Mouse (Mus musculus): ENCODE results near the gene Nin. TPM values are rescaled to one million over a fixed set of nuclear protein-coding genes. Genes with fewer than 3 reads are reported as not detected.

Gene Nin
- polyA plus RNA-seq, 1 experiment from 2014 or later, result 10.0 TPM

GRCm38 (mm10) chr12:70134627-70135235 is 21.2 kb upstream of the Nin start:
- Histone ChIP-seq H3K27ac (ENCODE audit: low read length) (no peak overlapping the region), H3K4me1 (ENCODE audit: control insufficient read depth, insufficient read depth, low read length) (0 out of 2 replicates have a peak, but pooled peaks cover 3% of the 10 kb centered on the region), H3K4me2 (ENCODE audit: low read depth, low read length) (no peak overlapping the region), H3K9ac (ENCODE audit: low read length) (no peak overlapping the region), H3K4me3 (replicated peaks; ENCODE audit: low read length) (no peak overlapping the region), H3K9me3 (replicated peaks; ENCODE audit: control insufficient read depth, low read length) (no peaks in the 10 kb centered on the region), H3K36me3 (ENCODE audit: control insufficient read depth, insufficient read depth, low read length) (no peaks in the 10 kb centered on the region), H3K27me3 (ENCODE audit: control insufficient read depth, insufficient read depth, low read length) (no peaks in the 10 kb centered on the region)
- no peak for ATAC-seq (ENCODE audit: insufficient read depth, low FRiP score)
- 86% methylated on average over 20 of the region's 20 CpGs for WGBS

DNA sequence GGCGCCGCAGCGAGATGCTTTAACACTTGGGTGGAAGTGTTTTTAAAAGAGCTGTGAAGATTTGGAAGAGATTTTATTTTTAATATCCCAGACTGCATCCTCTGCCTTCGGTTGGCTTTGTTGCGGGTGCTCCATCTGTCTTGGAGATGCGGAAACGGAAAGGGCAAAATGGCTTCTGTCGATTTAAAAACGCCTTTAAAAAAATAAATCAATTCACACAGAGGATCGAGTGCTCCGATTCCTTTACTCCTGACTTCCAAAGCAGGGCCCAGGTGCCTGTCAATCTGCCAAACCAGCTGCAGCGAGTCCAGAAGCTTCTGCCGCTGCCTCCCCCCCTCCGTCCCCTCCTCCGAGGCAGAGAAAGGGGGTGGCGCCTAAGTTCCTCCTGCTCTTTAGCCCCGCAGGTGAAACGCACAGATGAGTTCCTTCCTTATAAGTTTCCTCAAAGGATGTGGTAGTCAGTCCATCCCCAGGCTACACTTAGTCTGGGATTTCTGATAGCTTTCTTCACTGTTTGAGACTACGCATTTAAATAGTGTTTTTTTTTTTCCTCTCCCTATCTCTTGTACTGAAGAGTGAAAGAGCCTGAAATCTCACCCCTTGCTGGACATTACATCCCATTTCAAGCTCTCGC is 17.6 kb upstream of the Nin start:
- Histone ChIP-seq H3K4me1 (ENCODE audit: control insufficient read depth, insufficient read depth, low read length) (0 out of 2 replicates have a peak, but pooled peaks cover 3% of the 10 kb centered on the region), H3K27me3 (ENCODE audit: control insufficient read depth, insufficient read depth, low read length) (no peaks in the 10 kb centered on the region), H3K36me3 (ENCODE audit: control insufficient read depth, insufficient read depth, low read length) (no peaks in the 10 kb centered on the region), H3K9me3 (replicated peaks; ENCODE audit: control insufficient read depth, low read length) (no peaks in the 10 kb centered on the region), H3K4me3 (replicated peaks; ENCODE audit: low read length) (peak overlapping the region; percentile 26), H3K9ac (ENCODE audit: low read length) (peak overlapping the region; percentile 9), H3K27ac (ENCODE audit: low read length) (no peak overlapping the region), H3K4me2 (ENCODE audit: low read depth, low read length) (peak overlapping the region; percentile 50)
- 36% methylated on average over 20 of the region's 20 CpGs for WGBS
- no peak for ATAC-seq (ENCODE audit: insufficient read depth, low FRiP score)

DNA sequence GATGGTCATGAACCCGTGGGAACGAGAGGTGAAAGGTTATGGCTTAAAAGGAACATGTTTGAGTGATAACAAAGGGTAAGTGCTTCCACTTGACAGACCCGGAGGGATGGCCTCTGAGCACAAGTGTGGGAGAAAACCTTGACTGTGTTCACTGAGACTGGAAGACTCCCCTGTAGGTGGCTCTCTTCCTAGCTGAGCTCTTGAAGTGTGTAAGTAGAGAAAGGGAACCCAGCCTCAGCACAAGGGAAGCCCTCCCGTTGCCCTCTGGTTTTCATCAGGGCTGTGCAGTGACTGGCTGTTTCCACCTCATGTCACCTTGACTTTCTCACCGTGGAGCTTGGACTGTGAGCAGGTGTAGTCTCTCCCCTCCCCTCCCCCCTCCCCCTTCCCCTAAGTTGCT is 15.6 kb upstream of the Nin start:
- Histone ChIP-seq H3K4me1 (ENCODE audit: control insufficient read depth, insufficient read depth, low read length) (0 out of 2 replicates have a peak, but pooled peaks cover 3% of the 10 kb centered on the region), H3K27ac (ENCODE audit: low read length) (no peak overlapping the region), H3K4me2 (ENCODE audit: low read depth, low read length) (no peak overlapping the region), H3K27me3 (ENCODE audit: control insufficient read depth, insufficient read depth, low read length) (no peaks in the 10 kb centered on the region), H3K4me3 (replicated peaks; ENCODE audit: low read length) (no peak overlapping the region), H3K9ac (ENCODE audit: low read length) (no peak overlapping the region), H3K36me3 (ENCODE audit: control insufficient read depth, insufficient read depth, low read length) (no peaks in the 10 kb centered on the region), H3K9me3 (replicated peaks; ENCODE audit: control insufficient read depth, low read length) (no peaks in the 10 kb centered on the region)
- 48% methylated on average over 5 of the region's 5 CpGs for WGBS
- no peak for ATAC-seq (ENCODE audit: insufficient read depth, low FRiP score)

DNA sequence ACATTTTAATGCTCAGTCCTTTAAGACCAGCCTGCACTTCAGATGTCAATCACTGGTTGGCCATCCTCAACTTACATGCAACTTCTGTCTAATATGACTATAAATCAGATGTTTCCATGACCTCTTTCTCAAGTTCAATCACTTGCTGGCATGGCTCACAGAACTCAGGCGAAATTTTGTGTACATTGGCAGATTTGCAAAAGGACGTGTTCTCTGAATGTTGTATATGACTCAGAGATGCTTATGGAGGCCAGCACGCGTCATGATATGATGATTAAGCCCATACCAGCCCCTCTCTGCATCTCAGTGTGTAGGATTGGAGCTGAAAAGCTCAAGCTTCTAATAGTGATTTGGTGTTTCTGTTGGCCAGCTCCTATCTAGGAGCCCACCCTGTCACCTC is 13.1 kb upstream of the Nin start:
- Histone ChIP-seq H3K36me3 (ENCODE audit: control insufficient read depth, insufficient read depth, low read length) (no peaks in the 10 kb centered on the region), H3K4me1 (ENCODE audit: control insufficient read depth, insufficient read depth, low read length) (0 out of 2 replicates have a peak, but pooled peaks cover 3% of the 10 kb centered on the region), H3K4me2 (ENCODE audit: low read depth, low read length) (no peak overlapping the region), H3K27ac (ENCODE audit: low read length) (no peak overlapping the region), H3K4me3 (replicated peaks; ENCODE audit: low read length) (no peak overlapping the region), H3K27me3 (ENCODE audit: control insufficient read depth, insufficient read depth, low read length) (no peaks in the 10 kb centered on the region), H3K9ac (ENCODE audit: low read length) (no peak overlapping the region), H3K9me3 (replicated peaks; ENCODE audit: control insufficient read depth, low read length) (no peaks in the 10 kb centered on the region)
- 77% methylated on average over 4 of the region's 4 CpGs for WGBS
- no peak for ATAC-seq (ENCODE audit: insufficient read depth, low FRiP score)

GRCm38 (mm10) chr12:70119552-70119951 is 6.0 kb upstream of the Nin start:
- Histone ChIP-seq H3K9me3 (replicated peaks; ENCODE audit: control insufficient read depth, low read length) (no peaks in the 10 kb centered on the region), H3K4me1 (ENCODE audit: control insufficient read depth, insufficient read depth, low read length) (no peaks in the 10 kb centered on the region), H3K4me2 (ENCODE audit: low read depth, low read length) (no peak overlapping the region), H3K9ac (ENCODE audit: low read length) (no peak overlapping the region), H3K27me3 (ENCODE audit: control insufficient read depth, insufficient read depth, low read length) (no peaks in the 10 kb centered on the region), H3K4me3 (replicated peaks; ENCODE audit: low read length) (no peak overlapping the region), H3K36me3 (ENCODE audit: control insufficient read depth, insufficient read depth, low read length) (no peaks in the 10 kb centered on the region), H3K27ac (ENCODE audit: low read length) (no peak overlapping the region)
- 42% methylated on average over 2 of the region's 2 CpGs for WGBS
- no peak for ATAC-seq (ENCODE audit: insufficient read depth, low FRiP score)

DNA sequence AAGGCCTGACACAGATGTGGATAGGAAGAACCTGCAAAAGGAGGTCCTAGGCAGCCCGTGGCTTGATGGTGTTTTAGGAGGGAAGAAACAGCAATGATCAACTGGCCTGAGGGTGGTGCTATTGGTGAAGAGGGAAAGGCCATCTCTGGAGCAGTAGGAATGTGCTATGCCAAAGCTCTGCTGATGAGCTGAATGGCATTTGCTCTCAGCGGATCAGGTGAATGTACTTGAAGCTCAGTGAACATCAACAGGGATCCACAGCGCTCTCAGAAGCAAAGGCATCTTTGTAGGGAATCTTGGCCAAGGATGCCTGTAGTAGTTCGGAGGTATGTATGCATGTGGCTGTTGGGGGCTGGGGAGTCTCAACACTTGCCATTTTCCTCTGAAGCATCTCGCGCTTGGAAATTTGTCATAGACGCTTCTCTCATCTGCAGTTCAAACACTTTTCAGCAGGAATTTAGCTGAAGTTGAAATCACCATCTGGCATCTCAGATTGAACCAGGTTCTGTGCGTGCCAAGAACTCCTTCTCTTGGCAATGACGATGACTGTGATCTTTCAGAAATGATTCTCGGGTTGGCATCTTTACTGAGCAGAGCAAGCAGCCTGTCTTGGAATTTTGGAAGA is 5.3 kb upstream of the Nin start:
- WGBS, result 86% methylated on average over 10 of the region's 10 CpGs
- H3K27ac ChIP-seq (ENCODE audit: low read length), result no peak overlapping the region
- no peak for ATAC-seq (ENCODE audit: insufficient read depth, low FRiP score)
- H3K36me3 ChIP-seq (ENCODE audit: control insufficient read depth, insufficient read depth, low read length), result no peaks in the 10 kb centered on the region
- no peaks in the 10 kb centered on the region for H3K9me3 ChIP-seq (replicated peaks; ENCODE audit: control insufficient read depth, low read length)
- H3K27me3 ChIP-seq (ENCODE audit: control insufficient read depth, insufficient read depth, low read length), result no peaks in the 10 kb centered on the region
- H3K9ac ChIP-seq (ENCODE audit: low read length), result no peak overlapping the region
- no peak overlapping the region for H3K4me3 ChIP-seq (replicated peaks; ENCODE audit: low read length)
- H3K4me1 ChIP-seq (ENCODE audit: control insufficient read depth, insufficient read depth, low read length), result no peaks in the 10 kb centered on the region
- H3K4me2 ChIP-seq (ENCODE audit: low read depth, low read length), result no peak overlapping the region

DNA sequence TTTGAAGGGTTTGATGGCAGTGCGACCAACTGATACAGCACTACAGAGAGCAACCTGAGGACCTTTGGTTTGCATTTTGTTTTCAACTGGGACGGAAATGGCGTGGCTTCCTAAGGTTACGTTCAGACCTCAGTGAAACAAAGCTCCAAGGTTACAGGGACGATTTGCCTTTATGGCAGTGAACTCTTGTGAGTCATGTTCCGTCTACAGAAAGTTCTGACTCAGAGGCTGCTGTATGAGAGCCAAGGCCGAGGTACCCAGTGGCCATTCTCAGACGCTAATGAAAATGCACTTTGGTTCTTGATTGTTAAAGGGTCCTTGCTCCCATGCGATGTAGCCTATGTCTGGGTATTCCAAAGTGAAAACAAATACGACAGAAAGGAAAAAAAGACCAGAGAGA is 3.6 kb upstream of the Nin start:
- ATAC-seq (ENCODE audit: insufficient read depth, low FRiP score), result no peak
- no peaks in the 10 kb centered on the region for H3K27me3 ChIP-seq (ENCODE audit: control insufficient read depth, insufficient read depth, low read length)
- WGBS, result 84% methylated on average over 10 of the region's 10 CpGs
- H3K27ac ChIP-seq (ENCODE audit: low read length), result no peak overlapping the region
- H3K9ac ChIP-seq (ENCODE audit: low read length), result no peak overlapping the region
- peaks cover 2% of the 10 kb centered on the region; the same call in 1 of the 2 replicates for H3K4me1 ChIP-seq (ENCODE audit: control insufficient read depth, insufficient read depth, low read length)
- no peak overlapping the region for H3K4me2 ChIP-seq (ENCODE audit: low read depth, low read length)
- H3K36me3 ChIP-seq (ENCODE audit: control insufficient read depth, insufficient read depth, low read length), result no peaks in the 10 kb centered on the region
- H3K9me3 ChIP-seq (replicated peaks; ENCODE audit: control insufficient read depth, low read length), result no peaks in the 10 kb centered on the region
- H3K4me3 ChIP-seq (replicated peaks; ENCODE audit: low read length), result no peak overlapping the region

- ATAC-seq (ENCODE audit: insufficient read depth, low FRiP score), result no peak
- H3K27ac ChIP-seq (ENCODE audit: low read length), result peak overlapping the region; percentile 90; the same call in 1 of the 2 replicates
- 4% methylated on average over 16 of the region's 16 CpGs for WGBS
- no peaks in the 10 kb centered on the region for H3K9me3 ChIP-seq (replicated peaks; ENCODE audit: control insufficient read depth, low read length)
- no peaks in the 10 kb centered on the region for H3K27me3 ChIP-seq (ENCODE audit: control insufficient read depth, insufficient read depth, low read length)
- H3K9ac ChIP-seq (ENCODE audit: low read length), result peak overlapping the region; percentile 92
- no peaks in the 10 kb centered on the region for H3K36me3 ChIP-seq (ENCODE audit: control insufficient read depth, insufficient read depth, low read length)
- peak overlapping the region; percentile 84 for H3K4me3 ChIP-seq (replicated peaks; ENCODE audit: low read length)
- H3K4me2 ChIP-seq (ENCODE audit: low read depth, low read length), result peak overlapping the region; percentile 96
- peaks cover 16% of the 10 kb centered on the region; the same call in 1 of the 2 replicates for H3K4me1 ChIP-seq (ENCODE audit: control insufficient read depth, insufficient read depth, low read length)
Observed at GRCm38 (mm10) chr12:70112090-70112383, 1.5 kb downstream of the Nin start.

DNA sequence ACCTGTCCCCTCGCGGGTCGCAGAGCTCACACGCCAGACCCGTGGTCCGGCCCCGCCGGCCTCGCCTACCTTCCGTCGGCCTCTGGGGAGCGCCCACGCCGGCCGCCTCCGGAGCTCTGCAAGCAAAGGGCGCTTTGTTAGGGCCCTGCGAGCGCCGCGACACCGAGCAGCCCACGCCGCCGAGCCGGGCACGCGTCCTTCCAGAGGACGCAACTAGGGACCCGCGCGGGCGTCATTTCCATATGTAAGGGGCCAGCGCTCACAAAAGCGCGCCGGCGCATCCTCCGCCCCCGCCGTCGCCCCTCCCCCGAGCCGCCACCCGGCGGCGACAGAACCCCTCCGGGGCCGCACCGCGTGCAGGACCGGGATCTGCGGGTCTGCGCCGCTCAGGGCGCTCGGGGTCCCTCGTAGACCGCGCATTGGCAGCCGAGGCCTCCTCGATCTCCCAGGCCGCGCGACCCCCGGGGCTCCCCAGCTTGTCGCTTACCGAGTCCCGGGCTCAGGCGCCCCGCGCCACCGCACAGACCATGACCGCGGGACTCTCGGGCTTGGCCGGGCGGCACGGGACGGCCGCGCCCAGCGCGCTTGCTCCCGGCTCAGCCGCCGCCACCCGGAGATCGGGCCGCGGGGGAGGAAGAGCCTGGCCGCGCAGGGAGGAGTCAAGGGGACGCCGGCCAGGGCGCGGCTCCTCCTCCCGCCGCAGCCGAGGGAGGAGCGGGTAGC is 2.0 kb downstream of the Nin start:
- Histone ChIP-seq H3K27ac (ENCODE audit: low read length) (peak overlapping the region; percentile 90), H3K4me1 (ENCODE audit: control insufficient read depth, insufficient read depth, low read length) (peaks cover 18% of the 10 kb centered on the region; the same call in 1 of the 2 replicates), H3K27me3 (ENCODE audit: control insufficient read depth, insufficient read depth, low read length) (no peaks in the 10 kb centered on the region), H3K4me3 (replicated peaks; ENCODE audit: low read length) (peak overlapping the region; percentile 84), H3K4me2 (ENCODE audit: low read depth, low read length) (peak overlapping the region; percentile 96), H3K9ac (ENCODE audit: low read length) (peak overlapping the region; percentile 92), H3K36me3 (ENCODE audit: control insufficient read depth, insufficient read depth, low read length) (no peaks in the 10 kb centered on the region), H3K9me3 (replicated peaks; ENCODE audit: control insufficient read depth, low read length) (no peaks in the 10 kb centered on the region)
- under 1% methylated on average over 92 of the region's 101 CpGs for WGBS
- ATAC-seq (ENCODE audit: insufficient read depth, low FRiP score), result peak; percentile 92

All from stomach, embryonic 16.5 days (tissue).